Mouse (Mus musculus) bone marrow macrophage, adult 2 months (primary cell): ENCODE data around the gene Npas3.

Experiments used
- CTCF ChIP-seq: IDR thresholded peaks from 2 replicates; pipeline ENCODE4 v1.5.1; 2012; ENCODE audit warnings: low read depth, mild to moderate bottlenecking, low read length, moderate library complexity
- POLR2A ChIP-seq: IDR thresholded peaks from 2 replicates; pipeline ENCODE4 v1.6.1; 2012; ENCODE audit warnings: mild to moderate bottlenecking, low read depth, low read length, borderline replicate concordance

DNA sequence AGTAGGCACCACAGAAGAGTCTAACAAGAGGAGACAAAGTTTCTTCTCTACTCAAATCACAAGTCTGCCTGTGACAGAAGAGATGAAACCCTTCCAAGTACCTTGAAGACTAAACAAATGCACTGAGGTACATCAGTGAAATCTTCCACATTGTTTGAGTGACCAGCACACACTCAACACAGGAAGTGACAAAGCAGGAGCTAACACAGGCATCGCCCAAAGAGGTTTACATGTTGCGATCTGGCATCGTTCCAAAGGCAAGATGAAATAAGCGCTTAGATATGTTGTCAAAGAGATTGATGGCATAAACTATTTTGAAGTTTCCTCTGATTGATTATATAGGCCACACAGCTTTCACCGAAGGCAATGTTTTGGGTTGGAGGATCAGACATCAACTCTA, 647.4 kb downstream of the Npas3 start:
- TF ChIP-seq CTCF = no peak
- no peak for TF ChIP-seq POLR2A
